Mouse (Mus musculus): Measurements from ENCODE around the gene Tdrd9. TPM values are rescaled to one million over a fixed set of nuclear protein-coding genes. Genes with fewer than 3 reads are reported as not detected.
A peak's percentile ranks its signal among the peaks of the same experiment; 100 is the strongest.

The Tdrd9 gene
- total RNA-seq, 2 experiments from 2014 or later: not detected

GRCm38 (mm10) chr12:112096051-112096732 lies 124.8 kb downstream of the Tdrd9 start:
- no peak for ATAC-seq (replicated peaks; ENCODE audit: low FRiP score, low TSS enrichment, poor library complexity, severe bottlenecking)

GRCm38 (mm10) chr12:112096733-112097117 lies 125.4 kb downstream of the Tdrd9 start:
- no peak for ATAC-seq (replicated peaks; ENCODE audit: low FRiP score, low TSS enrichment, poor library complexity, severe bottlenecking)

- no peak for ATAC-seq (replicated peaks; ENCODE audit: low FRiP score, low TSS enrichment, poor library complexity, severe bottlenecking)
Observed at GRCm38 (mm10) chr12:112100106-112100505, 128.7 kb downstream of the Tdrd9 start.

GRCm38 (mm10) chr12:112101045-112101444 lies 129.7 kb downstream of the Tdrd9 start:
- ATAC-seq (replicated peaks; ENCODE audit: low FRiP score, low TSS enrichment, poor library complexity, severe bottlenecking): no peak

- no peak for ATAC-seq (replicated peaks; ENCODE audit: low FRiP score, low TSS enrichment, poor library complexity, severe bottlenecking)
Observed at GRCm38 (mm10) chr12:112103179-112103578, 131.8 kb downstream of the Tdrd9 start.

- no peak for ATAC-seq (replicated peaks; ENCODE audit: low FRiP score, low TSS enrichment, poor library complexity, severe bottlenecking)
Observed at GRCm38 (mm10) chr12:112104890-112105289, 133.5 kb downstream of the Tdrd9 start.

- no peak for ATAC-seq (replicated peaks; ENCODE audit: low FRiP score, low TSS enrichment, poor library complexity, severe bottlenecking)
Observed at GRCm38 (mm10) chr12:112106541-112106971, 135.2 kb downstream of the Tdrd9 start, which contains the start of gene Aspg. TSS of gene Aspg (plus strand) at chr12:112106679.

GRCm38 (mm10) chr12:112107685-112108084 lies 136.3 kb downstream of the Tdrd9 start:
- no peak for ATAC-seq (replicated peaks; ENCODE audit: low FRiP score, low TSS enrichment, poor library complexity, severe bottlenecking)

- ATAC-seq (replicated peaks; ENCODE audit: low FRiP score, low TSS enrichment, poor library complexity, severe bottlenecking): no peak
Observed at GRCm38 (mm10) chr12:112108696-112109445, 137.5 kb downstream of the Tdrd9 start.

GRCm38 (mm10) chr12:112109701-112110100 lies 138.3 kb downstream of the Tdrd9 start:
- ATAC-seq (replicated peaks; ENCODE audit: low FRiP score, low TSS enrichment, poor library complexity, severe bottlenecking): no peak

GRCm38 (mm10) chr12:112111323-112111722 lies 140.0 kb downstream of the Tdrd9 start:
- no peak for ATAC-seq (replicated peaks; ENCODE audit: low FRiP score, low TSS enrichment, poor library complexity, severe bottlenecking)

GRCm38 (mm10) chr12:112112235-112112634 lies 140.9 kb downstream of the Tdrd9 start:
- no peak for ATAC-seq (replicated peaks; ENCODE audit: low FRiP score, low TSS enrichment, poor library complexity, severe bottlenecking)

- ATAC-seq (replicated peaks; ENCODE audit: low FRiP score, low TSS enrichment, poor library complexity, severe bottlenecking): no peak
Observed at GRCm38 (mm10) chr12:112112686-112113396, 141.5 kb downstream of the Tdrd9 start.

GRCm38 (mm10) chr12:112113710-112114109 lies 142.4 kb downstream of the Tdrd9 start:
- peak; percentile 65 for ATAC-seq (replicated peaks; ENCODE audit: low FRiP score, low TSS enrichment, poor library complexity, severe bottlenecking)

- ATAC-seq (replicated peaks; ENCODE audit: low FRiP score, low TSS enrichment, poor library complexity, severe bottlenecking): no peak
Observed at GRCm38 (mm10) chr12:112117006-112117405, 145.6 kb downstream of the Tdrd9 start.

- ATAC-seq (replicated peaks; ENCODE audit: low FRiP score, low TSS enrichment, poor library complexity, severe bottlenecking): no peak
Observed at GRCm38 (mm10) chr12:112117649-112118048, 146.3 kb downstream of the Tdrd9 start.
